Mouse (Mus musculus) MEL (cell line): ENCODE measurements around the gene Aco1. TPM values are rescaled to one million over a fixed set of nuclear protein-coding genes. Genes with fewer than 3 reads are reported as not detected.

ENCODE experiments used
- DNase-seq: peaks from one replicate; pipeline ENCODE4 v3.0.0; 2011; ENCODE audit warnings: low read depth, low spot score
- H3K27ac ChIP-seq: 2 replicates; pipeline ENCODE4 v1.5.1; 2012; ENCODE audit warnings: low read depth, mild to moderate bottlenecking, control low read depth, low read length, moderate library complexity; ENCODE audit not compliant: control insufficient read depth
- H3K27me3 ChIP-seq, 2 experiments: fragments of 150-350 bp in 1 of 2; sonication (generic) in 1 of 2; 2 replicates each; pipeline ENCODE4 v1.6.1; 2012; ENCODE audit warnings: low read length in 2 of 2, mild to moderate bottlenecking in 2 of 2, improper control_type of control experiment in 1 of 2, moderate library complexity in 1 of 2; ENCODE audit not compliant: insufficient read depth in 2 of 2, control insufficient read depth in 1 of 2
- H3K36me3 ChIP-seq, 2 experiments: 2 replicates each; pipeline ENCODE4 v1.6.1; 2012 to 2014; ENCODE audit warnings: low read length in 2 of 2, improper control_type of control experiment in 1 of 2, inconsistent platforms in 1 of 2, mild to moderate bottlenecking in 1 of 2; ENCODE audit not compliant: insufficient read depth in 2 of 2, control insufficient read depth in 1 of 2
- H3K4me1 ChIP-seq, 2 experiments: fragments of 150-350 bp in 1 of 2; sonication (generic) in 1 of 2; 2 replicates each; pipeline ENCODE4 v1.6.1; 2012; ENCODE audit warnings: low read length in 2 of 2, improper control_type of control experiment in 1 of 2, mild to moderate bottlenecking in 1 of 2; ENCODE audit not compliant: insufficient read depth in 2 of 2, control insufficient read depth in 1 of 2
- H3K4me3 ChIP-seq, 2 experiments: fragments of 150-350 bp in 1 of 2; sonication (generic) in 1 of 2; 2 replicates each; pipeline ENCODE4 v1.5.1; 2012; ENCODE audit warnings: low read depth in 2 of 2, low read length in 2 of 2, mild to moderate bottlenecking in 2 of 2, moderate library complexity in 2 of 2, control low read depth in 1 of 2, improper control_type of control experiment in 1 of 2; ENCODE audit not compliant: control insufficient read depth in 1 of 2, insufficient read depth in 1 of 2
- H3K79me2 ChIP-seq: 2 replicates; pipeline ENCODE4 v1.6.1; 2012; ENCODE audit warnings: mild to moderate bottlenecking, low read length, moderate library complexity; ENCODE audit not compliant: control insufficient read depth, poor library complexity, insufficient read depth
- H3K9ac ChIP-seq: 2 replicates; pipeline ENCODE4 v1.6.1; 2012; ENCODE audit warnings: low read depth, mild to moderate bottlenecking, control low read depth, low read length, moderate library complexity; ENCODE audit not compliant: control insufficient read depth, poor library complexity, severe bottlenecking
- H3K9me3 ChIP-seq: fragments of 150-350 bp; sonication (generic); replicated peaks from 2 replicates; pipeline ENCODE4 v1.6.1; 2012; ENCODE audit warnings: mild to moderate bottlenecking, low read length, improper control_type of control experiment, moderate library complexity; ENCODE audit not compliant: insufficient read depth
- BHLHE40 ChIP-seq: IDR thresholded peaks from 2 replicates; pipeline ENCODE4 v1.6.1; 2012; ENCODE audit warnings: low read depth, mild to moderate bottlenecking, inconsistent platforms, low read length, improper control_type of control experiment, borderline replicate concordance
- CHD1 ChIP-seq: IDR thresholded peaks from 2 replicates; pipeline ENCODE4 v1.6.1; 2012; ENCODE audit warnings: low read depth, mild to moderate bottlenecking, inconsistent platforms, low read length, improper control_type of control experiment
- CHD2 ChIP-seq: IDR thresholded peaks from 2 replicates; pipeline ENCODE4 v1.6.1; 2011; ENCODE audit warnings: low read length, improper control_type of control experiment
- CTCF ChIP-seq, 3 experiments: IDR thresholded peaks in 2 of 3; conservative IDR thresholded peaks in 1 of 3; 2 replicates each; pipeline ENCODE4 v1.5.1; 2011 to 2012; ENCODE audit warnings: low read length in 3 of 3, low read depth in 2 of 3, mild to moderate bottlenecking in 2 of 3, improper control_type of control experiment in 1 of 3, inconsistent platforms in 1 of 3, mixed read lengths in 1 of 3, moderate library complexity in 1 of 3; ENCODE audit not compliant: control insufficient read depth in 1 of 3, insufficient read depth in 1 of 3, poor library complexity in 1 of 3, severe bottlenecking in 1 of 3
- E2F4 ChIP-seq: IDR thresholded peaks from 2 replicates; pipeline ENCODE4 v1.6.1; 2011; ENCODE audit warnings: low read depth, low read length, improper control_type of control experiment, borderline replicate concordance
- ELF1 ChIP-seq: IDR thresholded peaks from 2 replicates; pipeline ENCODE4 v1.6.1; 2014; ENCODE audit warnings: low read depth, mild to moderate bottlenecking, inconsistent platforms, low read length, improper control_type of control experiment, moderate library complexity
- EP300 ChIP-seq, 2 experiments: IDR thresholded peaks; 2 replicates each; pipeline ENCODE4 v1.6.1; 2011; ENCODE audit warnings: improper control_type of control experiment in 2 of 2, low read length in 2 of 2, low read depth in 1 of 2, mild to moderate bottlenecking in 1 of 2
- ETS1 ChIP-seq: IDR thresholded peaks from 2 replicates; pipeline ENCODE4 v1.6.1; 2012; ENCODE audit warnings: low read depth, mild to moderate bottlenecking, inconsistent platforms, low read length, improper control_type of control experiment, moderate library complexity
- GATA1 ChIP-seq: IDR thresholded peaks from 2 replicates; pipeline ENCODE4 v1.6.1; 2011; ENCODE audit warnings: low read depth, low read length, improper control_type of control experiment
- HCFC1 ChIP-seq: IDR thresholded peaks from 2 replicates; pipeline ENCODE4 v1.6.1; 2012; ENCODE audit warnings: low read depth, mild to moderate bottlenecking, inconsistent platforms, low read length, improper control_type of control experiment, moderate library complexity
- KAT2A ChIP-seq: conservative IDR thresholded peaks from 2 replicates; pipeline ENCODE4 v1.6.1; 2012; ENCODE audit warnings: low read depth, low read length, improper control_type of control experiment, inconsistent platforms
- MAFK ChIP-seq: IDR thresholded peaks from 2 replicates; pipeline ENCODE4 v1.6.1; 2011; ENCODE audit warnings: low read depth, mild to moderate bottlenecking, low read length, improper control_type of control experiment, borderline replicate concordance
- MAZ ChIP-seq: IDR thresholded peaks from 2 replicates; pipeline ENCODE4 v1.6.1; 2012; ENCODE audit warnings: low read depth, mild to moderate bottlenecking, inconsistent platforms, low read length, improper control_type of control experiment
- MEF2A ChIP-seq: IDR thresholded peaks from 2 replicates; pipeline ENCODE4 v1.6.1; 2014; ENCODE audit warnings: low read depth, mild to moderate bottlenecking, inconsistent platforms, low read length, improper control_type of control experiment; ENCODE audit not compliant: poor library complexity, insufficient replicate concordance, severe bottlenecking; ENCODE audit errors: extremely low read depth
- MYB ChIP-seq: IDR thresholded peaks from 2 replicates; pipeline ENCODE4 v1.6.1; 2011; ENCODE audit warnings: mild to moderate bottlenecking, low read depth, low read length, improper control_type of control experiment
- MYC ChIP-seq: IDR thresholded peaks from 2 replicates; pipeline ENCODE4 v1.6.1; 2011; ENCODE audit warnings: low read depth, mild to moderate bottlenecking, low read length, improper control_type of control experiment, moderate library complexity
- NELFE ChIP-seq: IDR thresholded peaks from 2 replicates; pipeline ENCODE4 v1.6.1; 2011; ENCODE audit warnings: low read depth, low read length, improper control_type of control experiment
- NRF1 ChIP-seq: IDR thresholded peaks from 2 replicates; pipeline ENCODE4 v1.6.1; 2014; ENCODE audit warnings: low read depth, mild to moderate bottlenecking, inconsistent platforms, low read length, improper control_type of control experiment, moderate library complexity; ENCODE audit not compliant: poor library complexity, insufficient read depth, severe bottlenecking
- POLR2A ChIP-seq, 2 experiments: IDR thresholded peaks; 2 replicates each; pipeline ENCODE4 v1.6.1; 2011 to 2012; ENCODE audit warnings: low read length in 2 of 2, mild to moderate bottlenecking in 2 of 2, control low read depth in 1 of 2, improper control_type of control experiment in 1 of 2, low read depth in 1 of 2, moderate library complexity in 1 of 2; ENCODE audit not compliant: control insufficient read depth in 1 of 2, insufficient read depth in 1 of 2, poor library complexity in 1 of 2
- POLR2AphosphoS2 ChIP-seq: IDR thresholded peaks from 2 replicates; pipeline ENCODE4 v1.6.1; 2011; ENCODE audit warnings: low read length, improper control_type of control experiment
- RAD21 ChIP-seq: IDR thresholded peaks from 2 replicates; pipeline ENCODE4 v1.6.1; 2011; ENCODE audit warnings: mild to moderate bottlenecking, low read depth, low read length, improper control_type of control experiment
- RCOR1 ChIP-seq: IDR thresholded peaks from 2 replicates; pipeline ENCODE4 v1.6.1; 2012; ENCODE audit warnings: low read depth, mild to moderate bottlenecking, inconsistent platforms, low read length, improper control_type of control experiment
- SIN3A ChIP-seq: IDR thresholded peaks from 2 replicates; pipeline ENCODE4 v1.6.1; 2012; ENCODE audit warnings: low read length, improper control_type of control experiment, inconsistent platforms
- SMC3 ChIP-seq: IDR thresholded peaks from 2 replicates; pipeline ENCODE4 v1.6.1; 2011; ENCODE audit warnings: low read depth, low read length, improper control_type of control experiment
- TAL1 ChIP-seq: IDR thresholded peaks from 2 replicates; pipeline ENCODE4 v1.6.1; 2012; ENCODE audit warnings: mild to moderate bottlenecking, inconsistent platforms, low read length, moderate library complexity, mixed read lengths
- TBP ChIP-seq: IDR thresholded peaks from 2 replicates; pipeline ENCODE4 v1.8.0; 2011; ENCODE audit warnings: low read depth, low read length, improper control_type of control experiment
- TCF12 ChIP-seq: IDR thresholded peaks from 2 replicates; pipeline ENCODE4 v1.6.1; 2014; ENCODE audit warnings: low read depth, mild to moderate bottlenecking, inconsistent platforms, low read length, improper control_type of control experiment, moderate library complexity
- UBTF ChIP-seq: IDR thresholded peaks from 2 replicates; pipeline ENCODE4 v1.6.1; 2012; ENCODE audit warnings: low read depth, mild to moderate bottlenecking, inconsistent platforms, low read length, improper control_type of control experiment, moderate library complexity, borderline replicate concordance; ENCODE audit not compliant: insufficient read depth
- USF1 ChIP-seq: IDR thresholded peaks from 2 replicates; pipeline ENCODE4 v1.6.1; 2014; ENCODE audit warnings: low read depth, mild to moderate bottlenecking, inconsistent platforms, low read length, improper control_type of control experiment, moderate library complexity
- USF2 ChIP-seq, 2 experiments: IDR thresholded peaks; 2 replicates each; pipeline ENCODE4 v1.6.1; 2011 to 2012; ENCODE audit warnings: improper control_type of control experiment in 2 of 2, low read length in 2 of 2, borderline replicate concordance in 1 of 2, inconsistent platforms in 1 of 2, low read depth in 1 of 2, mild to moderate bottlenecking in 1 of 2; ENCODE audit not compliant: insufficient read depth in 1 of 2
- ZC3H11A ChIP-seq: IDR thresholded peaks from 2 replicates; pipeline ENCODE4 v1.6.1; 2012; ENCODE audit warnings: low read depth, mild to moderate bottlenecking, inconsistent platforms, low read length, improper control_type of control experiment
- ZKSCAN1 ChIP-seq: IDR thresholded peaks from 2 replicates; pipeline ENCODE4 v1.6.1; 2012; ENCODE audit warnings: low read depth, mild to moderate bottlenecking, inconsistent platforms, low read length, improper control_type of control experiment, moderate library complexity
- ZMIZ1 ChIP-seq: IDR thresholded peaks from 2 replicates; pipeline ENCODE4 v1.6.1; 2012; ENCODE audit warnings: low read depth, mild to moderate bottlenecking, inconsistent platforms, low read length, improper control_type of control experiment, moderate library complexity
- ZNF384 ChIP-seq: IDR thresholded peaks from 2 replicates; pipeline ENCODE4 v1.6.1; 2012; ENCODE audit warnings: low read depth, mild to moderate bottlenecking, inconsistent platforms, low read length, improper control_type of control experiment
- polyA plus RNA-seq, 2 experiments: library from polyadenylated mRNA; stranded (reverse) in 1 of 2; unstranded in 1 of 2; fragments of >175 nt in 1 of 2; fragments of >200 nt in 1 of 2; gene quantifications; 2 replicates each; pipeline versions ENCODE4 v1.2.1 to v1.2.4; 2012; ENCODE audit warnings: low replicate concordance in 2 of 2, low read depth in 1 of 2; ENCODE audit not compliant: insufficient read length in 2 of 2, insufficient read depth in 1 of 2, missing spikeins in 1 of 2
- total RNA-seq: library from RNA; depleted of rRNA; stranded (reverse); fragments of 300-350 nt; gene quantifications from 2 replicates; pipeline ENCODE4 v1.2.3, GENCODE M21; 2012; rRNA removed

Aco1 gene
- 27.8 and 28.7 TPM in 2 replicates for total RNA-seq
- 10 to 100 TPM in 1 of 2 experiments, not detected in 1; 33.6 TPM for polyA plus RNA-seq

DNA sequence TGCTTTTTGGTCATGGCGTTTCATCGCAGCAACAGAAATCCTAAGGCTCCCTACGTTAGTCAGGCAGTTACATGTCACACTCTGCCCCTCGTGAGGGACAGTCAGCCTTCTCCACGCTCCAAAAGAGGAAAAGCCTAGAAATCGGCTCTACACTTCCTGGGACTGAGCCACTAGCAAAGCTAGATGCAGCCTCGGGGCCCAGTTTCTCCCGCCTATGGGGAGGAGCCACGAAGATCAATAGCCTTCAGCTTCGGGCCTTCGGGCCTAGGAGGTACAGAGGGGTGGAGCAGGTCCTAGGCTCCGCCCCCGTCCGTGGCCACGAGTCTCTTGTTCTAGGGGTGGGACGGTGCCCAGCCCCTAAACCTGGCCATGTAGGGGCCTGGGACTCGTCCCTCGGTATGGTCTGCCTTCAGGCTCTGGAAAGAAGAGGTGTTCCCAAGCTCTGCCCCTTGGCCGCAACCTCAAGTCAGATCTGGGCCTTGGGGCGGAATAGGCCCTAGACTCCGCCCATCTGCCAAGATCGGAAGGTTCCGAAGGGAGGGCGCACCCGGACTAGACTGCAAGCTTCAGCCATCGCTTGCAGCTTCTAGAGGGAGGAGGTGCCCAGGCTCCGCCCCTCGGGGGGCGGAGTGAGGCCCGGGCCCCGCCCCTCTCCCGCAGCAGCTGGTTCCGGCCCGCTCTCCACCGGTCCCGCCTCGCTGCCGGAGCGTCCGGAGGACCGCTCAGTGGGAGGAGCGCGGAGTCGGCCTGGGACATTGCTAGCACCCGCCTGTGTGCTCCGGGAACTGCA lies at the start of gene Aco1:
Aco1 (plus strand) TSS at position 339 of the 790 bp plus-strand sequence.
- H3K9ac ChIP-seq = peak within 1 kb of the TSS; percentile 83
- peaks cover 2% of the 10 kb centered on the region; the same call in 1 of the 2 replicates for H3K79me2 ChIP-seq
- H3K4me3 ChIP-seq = peak within 1 kb of the TSS; percentile 73 to 82
- DNase-seq = peak; percentile 98
- H3K27ac ChIP-seq = peak within 1 kb of the TSS; percentile 82
- H3K4me1 ChIP-seq = peaks cover 17 to 18% of the 10 kb centered on the region in 2 experiments
- H3K27me3 ChIP-seq = no peaks in the 10 kb centered on the region
- H3K36me3 ChIP-seq = peaks cover 0 to 17% of the 10 kb centered on the region in 2 experiments; a peak in 2 of 4 replicates
- H3K9me3 ChIP-seq = no peaks in the 10 kb centered on the region
- peak; percentile 67 for TF ChIP-seq HCFC1
- TF ChIP-seq RCOR1 = no peak
- TF ChIP-seq MAZ = 0 out of 2 replicates have a peak, but pooled peaks have one; percentile 16
- no peak for TF ChIP-seq CHD1
- TF ChIP-seq EP300 (IDR thresholded peaks at IDR 0.05; ENCODE audit: low read depth in 1 of 2, low read length in 2 of 2) = no peak
- TF ChIP-seq ELF1 = peak; percentile 63
- TF ChIP-seq TCF12 = peak; percentile 17; the same call in 1 of the 2 replicates
- no peak for TF ChIP-seq CHD2
- TF ChIP-seq USF2 (IDR thresholded peaks at IDR 0.05; ENCODE audit: borderline replicate concordance in 1 of 2, insufficient read depth in 1 of 2, low read depth in 1 of 2, low read length in 2 of 2) = no peak
- TF ChIP-seq TBP = peak; percentile 75
- TF ChIP-seq ZNF384 = no peak
- TF ChIP-seq SIN3A = peak; percentile 79
- TF ChIP-seq MAFK = no peak
- TF ChIP-seq ETS1 = peak; percentile 53; the same call in 1 of the 2 replicates
- no peak for TF ChIP-seq ZKSCAN1
- no peak for TF ChIP-seq TAL1
- no peak; the same call in 1 of the 2 replicates for TF ChIP-seq USF1
- TF ChIP-seq MYC = 0 out of 2 replicates have a peak, but pooled peaks have one; percentile 42
- no peak for TF ChIP-seq SMC3
- TF ChIP-seq MEF2A = no peak
- TF ChIP-seq CTCF (IDR thresholded peaks at IDR 0.05 in 2 of 3, conservative IDR thresholded peaks at IDR 0.05 in 1 of 3; ENCODE audit: control insufficient read depth in 1 of 3, insufficient read depth in 1 of 3, low read depth in 2 of 3, low read length in 3 of 3, poor library complexity in 1 of 3, severe bottlenecking in 1 of 3) = no peak
- TF ChIP-seq POLR2A (IDR thresholded peaks at IDR 0.05; ENCODE audit: control insufficient read depth in 1 of 2, insufficient read depth in 1 of 2, low read depth in 1 of 2, low read length in 2 of 2, poor library complexity in 1 of 2) = peak; percentile 82 to 86
- 0 out of 2 replicates have a peak, but pooled peaks have one; percentile 3 for TF ChIP-seq NRF1
- peak; percentile 84 for TF ChIP-seq POLR2AphosphoS2
- no peak for TF ChIP-seq UBTF
- no peak for TF ChIP-seq RAD21
- peak; percentile 43; the same call in 1 of the 2 replicates for TF ChIP-seq KAT2A
- TF ChIP-seq E2F4 = no peak
- TF ChIP-seq MYB = no peak
- TF ChIP-seq ZMIZ1 = peak; percentile 88
- TF ChIP-seq ZC3H11A = no peak
- peak; percentile 87 for TF ChIP-seq NELFE
- TF ChIP-seq BHLHE40 = no peak
- no peak for TF ChIP-seq GATA1
